Mouse (Mus musculus): Measurements from ENCODE around the gene Hyou1.
"Not testable (repeated sequence)": the region's sequence is repeated elsewhere in the genome, so short reads cannot be mapped to it uniquely, and the experiment has no call there.

Hyou1 gene

DNA sequence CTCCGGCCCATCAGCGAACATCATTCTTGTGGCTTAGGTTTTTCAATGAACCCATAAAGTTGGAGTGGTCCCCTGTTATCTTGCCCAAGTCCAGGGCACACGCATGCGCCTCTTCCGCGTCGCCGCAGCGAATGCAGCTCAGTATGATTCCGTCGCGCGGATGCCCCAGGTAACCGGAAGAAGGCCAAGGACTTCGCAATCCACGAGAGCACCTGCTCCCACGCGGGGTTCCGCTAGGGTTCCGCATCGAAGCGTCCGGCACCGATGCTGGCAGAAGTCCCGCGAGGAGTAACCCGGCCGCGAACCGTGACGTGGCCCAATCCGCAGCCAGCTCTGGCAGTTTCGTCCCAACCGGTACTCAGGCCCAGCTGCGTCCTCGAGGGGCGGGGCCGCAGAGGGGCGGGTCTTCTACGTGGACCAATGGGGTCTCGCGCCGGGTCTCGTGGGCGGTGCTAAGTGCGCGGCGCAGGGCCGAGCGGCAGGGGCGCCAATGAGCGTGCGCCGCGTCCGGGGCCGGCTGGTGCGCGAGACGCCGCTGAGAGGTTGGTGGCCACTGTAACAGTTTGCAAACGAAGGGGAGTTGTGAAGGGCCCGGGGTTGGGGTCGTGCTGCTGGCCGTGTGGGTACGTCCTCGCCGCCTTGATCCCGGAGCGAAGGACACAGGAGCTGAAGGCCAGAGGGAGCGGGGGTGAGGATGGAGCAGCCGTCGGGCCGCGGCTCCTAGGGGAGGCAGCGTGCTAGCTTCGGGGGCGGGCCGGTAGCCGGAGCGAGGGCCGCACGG is at the start of gene Hyou1:
Hyou1 (plus strand) TSS at position 437 of the 781 bp plus-strand sequence.
- peak; percentile 100 for DNase-seq

DNA sequence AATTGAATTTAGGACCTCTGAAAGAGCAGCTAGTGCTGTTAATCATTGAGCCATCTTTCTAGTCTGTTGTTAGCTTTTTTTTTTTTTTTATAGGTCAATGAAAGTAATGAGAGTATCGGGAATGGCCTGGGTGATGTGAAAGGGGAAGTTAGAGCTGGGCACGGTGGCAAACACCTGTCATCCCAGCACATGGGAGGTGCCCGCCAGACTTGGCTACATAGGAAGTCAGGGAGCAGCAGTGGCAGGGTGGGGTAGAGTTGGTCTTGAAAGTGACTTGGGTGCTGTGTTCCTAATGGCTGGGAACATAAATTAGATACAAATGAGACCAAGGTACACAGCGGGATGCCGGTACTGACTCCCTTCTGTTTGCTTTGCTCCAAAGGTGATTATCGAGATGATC is 48.6 kb upstream of the Hyou1 start:
- no peak for DNase-seq

GRCm38 (mm10) chr9:44332918-44333638 is 46.2 kb upstream of the Hyou1 start:
- peak in 1 of 2 experiments; percentile 31 for DNase-seq

DNA sequence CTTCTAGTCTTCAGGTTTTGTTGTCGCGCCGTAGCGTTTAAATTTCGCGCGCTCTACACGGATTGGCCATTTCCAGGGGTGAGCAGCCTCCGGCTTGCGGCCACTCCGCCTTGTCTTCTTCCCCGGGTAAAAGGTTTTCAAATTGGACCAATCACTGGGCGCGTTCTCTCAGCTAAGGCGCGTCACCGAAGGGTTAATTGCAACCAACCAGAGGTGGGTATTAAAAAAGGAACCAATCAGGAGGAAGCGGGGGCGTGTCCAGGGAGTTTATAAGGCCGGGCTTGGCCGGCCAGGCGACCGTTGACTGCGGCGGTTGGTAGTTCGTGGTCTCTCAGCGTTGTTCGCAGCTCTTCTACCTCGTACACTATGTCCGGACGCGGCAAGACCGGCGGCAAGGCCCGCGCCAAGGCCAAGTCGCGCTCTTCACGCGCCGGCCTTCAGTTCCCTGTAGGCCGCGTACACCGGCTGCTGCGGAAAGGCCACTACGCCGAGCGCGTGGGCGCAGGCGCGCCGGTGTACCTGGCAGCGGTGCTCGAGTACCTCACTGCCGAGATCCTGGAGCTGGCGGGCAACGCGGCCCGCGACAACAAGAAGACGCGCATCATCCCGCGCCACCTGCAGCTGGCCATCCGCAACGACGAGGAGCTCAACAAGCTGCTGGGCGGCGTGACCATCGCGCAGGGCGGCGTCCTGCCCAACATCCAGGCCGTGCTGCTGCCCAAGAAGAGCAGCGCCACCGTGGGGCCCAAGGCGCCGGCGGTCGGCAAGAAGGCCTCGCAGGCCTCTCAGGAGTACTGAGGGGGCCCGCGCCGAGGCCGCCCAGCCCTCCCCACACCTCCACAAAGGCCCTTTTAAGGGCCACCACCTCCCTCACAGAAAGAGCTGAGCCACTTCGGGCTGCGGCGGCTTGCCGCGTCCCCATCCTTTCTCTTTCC is 44.6 kb upstream of the Hyou1 start, which contains the start of gene H2afx:
H2afx (plus strand) TSS at position 299 of the 935 bp plus-strand sequence.
- DNase-seq: peak; percentile 99

GRCm38 (mm10) chr9:44335331-44336092 is 43.8 kb upstream of the Hyou1 start:
- peak in 1 of 2 experiments; percentile 48 for DNase-seq

DNA sequence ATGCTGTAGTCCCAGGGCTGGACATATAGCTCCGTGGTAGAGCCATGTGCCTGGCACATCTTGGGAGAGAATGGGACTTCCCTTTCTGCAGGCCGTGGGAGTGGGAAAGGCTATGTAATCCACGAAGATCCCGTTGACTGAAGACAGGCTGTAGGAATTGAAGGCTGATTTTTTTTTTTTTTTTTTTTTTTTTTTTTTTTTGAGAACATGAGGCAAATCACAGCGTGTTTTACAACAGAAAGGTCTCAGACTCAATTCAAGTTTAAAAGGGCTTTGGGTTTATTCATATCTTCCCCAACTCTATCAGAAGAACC is 43.2 kb upstream of the Hyou1 start:
- no peak for DNase-seq

- not testable (repeated sequence) for DNase-seq
Observed at GRCm38 (mm10) chr9:44336513-44336912, 42.8 kb upstream of the Hyou1 start.

DNA sequence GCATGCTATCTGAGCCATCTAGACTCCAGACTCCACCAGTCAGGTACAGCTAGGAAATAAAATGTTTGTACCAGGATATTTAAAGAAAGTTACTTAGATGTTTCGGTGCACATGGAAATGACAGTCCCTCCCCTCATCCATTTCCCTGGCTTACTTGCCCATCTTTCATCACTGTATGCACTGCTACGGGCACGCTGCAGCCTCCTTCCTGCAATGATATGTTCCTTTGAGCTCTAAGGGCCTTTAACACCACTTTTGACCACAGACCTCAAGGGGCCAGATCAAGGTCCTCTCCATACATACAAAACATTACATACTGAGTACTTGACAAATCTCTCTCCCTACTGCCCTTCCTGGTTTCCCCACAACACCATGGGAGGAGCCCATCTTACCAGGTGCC is 42.3 kb upstream of the Hyou1 start:
- no peak for DNase-seq

DNA sequence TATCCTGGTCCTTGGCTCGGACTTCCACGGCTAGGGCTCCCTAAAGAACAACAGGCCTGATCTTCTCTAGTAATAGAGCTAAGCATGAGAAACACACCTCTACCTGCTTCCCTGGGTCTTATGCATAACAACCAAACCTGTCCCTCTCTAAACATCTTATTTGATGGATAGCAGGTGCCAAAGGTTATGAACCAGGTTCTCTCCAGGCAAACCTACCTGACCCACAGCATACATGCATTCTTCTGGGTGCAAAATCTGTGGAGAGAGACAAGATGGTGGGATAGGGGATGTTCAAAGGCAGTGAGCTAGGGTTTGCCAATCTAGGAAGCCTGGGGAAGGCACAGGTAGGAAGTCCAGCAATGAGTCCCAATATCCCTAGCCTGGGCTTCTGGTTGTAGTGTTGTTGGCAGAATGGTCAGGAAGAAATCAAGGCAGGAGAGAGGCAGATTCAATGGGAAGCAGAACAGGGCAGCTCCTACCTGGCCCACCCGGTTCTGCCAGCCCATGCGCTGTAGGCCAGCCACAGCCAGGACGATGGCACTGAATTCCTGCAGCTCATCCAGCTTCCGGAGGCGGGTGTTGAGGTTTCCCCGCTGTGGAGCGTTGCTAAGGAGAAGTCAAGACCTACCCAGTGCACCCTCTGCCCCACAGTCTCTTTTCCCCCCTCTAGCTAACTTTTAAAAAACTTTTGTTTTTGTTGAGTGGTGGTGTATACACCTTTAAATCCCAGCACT is 41.7 kb upstream of the Hyou1 start:
- DNase-seq: no peak

- no peak for DNase-seq
Observed at GRCm38 (mm10) chr9:44338574-44338973, 40.7 kb upstream of the Hyou1 start.

DNA sequence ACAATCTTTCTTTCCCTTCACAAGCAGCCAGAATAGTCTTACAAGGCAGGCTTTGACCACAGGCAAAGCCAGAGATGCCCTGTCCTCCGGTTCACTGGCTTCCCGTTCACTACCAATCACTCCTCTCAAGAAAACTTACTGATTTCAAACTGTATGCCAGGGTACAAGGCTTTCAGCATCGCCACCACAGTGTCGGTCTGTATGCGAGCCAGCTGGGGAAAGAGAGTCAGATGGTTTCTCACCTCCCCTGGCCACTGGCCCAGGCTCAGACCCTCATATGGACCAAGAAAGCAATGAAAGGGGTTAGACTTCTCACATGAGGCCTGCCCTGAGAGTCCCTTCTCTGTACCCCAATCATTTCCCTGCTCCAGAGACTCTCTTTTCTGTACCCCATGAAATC is 37.8 kb upstream of the Hyou1 start:
- DNase-seq: no peak

DNA sequence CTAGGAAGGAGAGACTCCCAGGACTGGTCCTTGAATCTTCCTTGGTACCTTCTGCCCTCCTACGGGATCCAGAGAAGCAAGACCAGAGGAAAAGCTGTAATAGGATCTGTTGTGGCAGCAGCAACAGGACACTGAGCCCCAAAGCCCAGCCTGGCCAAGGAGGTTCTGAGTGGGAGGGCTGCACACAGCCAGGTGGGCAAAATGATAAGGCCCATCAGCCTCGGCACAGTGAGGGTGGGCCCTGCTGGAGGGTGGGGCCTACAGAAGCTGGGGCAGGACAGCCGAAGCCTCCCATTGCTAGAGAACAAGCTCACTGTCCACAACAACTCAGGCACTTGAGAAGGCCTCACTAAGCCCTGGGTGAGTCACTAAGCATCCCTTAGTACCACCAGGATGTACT is 37.1 kb upstream of the Hyou1 start:
- no peak for DNase-seq

DNA sequence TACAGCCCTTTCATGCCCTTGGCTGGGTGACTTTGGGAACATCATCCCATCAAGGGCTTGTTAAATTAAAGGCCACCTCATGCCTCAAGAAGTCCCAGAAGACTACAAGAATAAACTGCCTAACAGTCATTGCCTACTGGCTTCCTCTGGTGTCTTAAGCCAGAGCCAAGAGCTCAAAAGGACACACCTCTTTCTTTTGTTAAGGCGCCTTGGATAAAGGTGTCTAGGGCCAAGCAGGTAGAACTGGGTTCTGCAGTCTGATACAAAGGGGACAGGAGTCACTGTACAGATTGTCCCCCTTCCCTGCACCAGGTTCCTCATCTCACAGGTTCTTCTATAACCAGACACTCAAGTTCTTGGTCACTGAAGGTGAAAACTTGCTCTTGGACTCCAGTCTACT is 36.7 kb upstream of the Hyou1 start:
- DNase-seq: no peak

DNA sequence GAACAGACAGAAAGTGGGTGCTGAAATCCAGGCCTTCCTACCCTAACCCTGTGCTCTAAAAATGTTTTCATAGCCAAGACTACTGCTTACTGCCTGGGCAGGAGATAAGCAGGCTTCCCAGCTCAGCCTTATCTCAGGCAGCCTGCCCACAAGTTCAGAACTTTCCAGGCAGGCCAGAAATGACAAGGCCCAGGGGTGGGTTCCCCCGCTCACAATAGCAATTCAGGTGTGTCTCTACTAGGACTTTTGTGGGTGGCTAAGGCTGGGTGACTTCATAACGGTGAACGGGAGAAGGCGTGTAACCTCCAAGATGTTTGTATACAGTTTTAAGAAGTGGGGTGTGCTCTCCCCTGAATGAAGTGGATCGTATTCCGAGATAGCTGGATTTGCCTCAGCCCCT is 36.0 kb upstream of the Hyou1 start:
- DNase-seq: no peak

DNA sequence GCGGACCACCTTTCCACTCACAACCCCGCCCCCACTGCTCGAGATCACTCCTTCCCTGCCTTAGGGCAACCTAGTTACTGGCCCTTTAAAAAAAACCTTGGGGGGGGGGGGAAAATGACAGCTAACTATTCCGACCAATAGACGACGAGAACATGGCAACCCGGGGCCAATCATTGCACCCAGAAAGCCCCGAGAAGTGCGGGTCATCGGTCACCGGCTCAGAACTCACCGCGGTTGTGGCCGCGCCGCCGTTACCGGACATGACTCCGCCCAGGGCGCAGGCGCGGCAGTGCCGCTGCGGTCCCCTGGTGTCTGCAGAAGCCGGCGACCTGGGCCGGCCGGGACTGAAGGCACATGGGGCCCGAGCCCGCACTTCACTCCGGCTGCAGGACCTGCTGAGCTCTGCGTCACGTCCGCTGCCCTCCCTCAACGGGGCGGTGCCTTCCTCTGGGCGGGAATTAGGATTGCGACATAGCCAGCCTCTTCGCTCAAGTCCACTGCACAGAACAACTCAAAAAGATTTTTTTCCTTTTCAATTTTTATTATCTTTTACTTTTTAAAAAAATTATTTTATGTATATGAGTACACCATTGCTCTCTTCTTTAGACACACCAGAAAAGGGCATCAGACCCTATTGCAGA is 35.4 kb upstream of the Hyou1 start, which contains the start of gene Hmbs:
Hmbs (minus strand) TSS at position 448 of the 641 bp plus-strand sequence.
- peak; percentile 92 to 93 for DNase-seq

GRCm38 (mm10) chr9:44345570-44346433 is 33.5 kb upstream of the Hyou1 start:
- DNase-seq: no peak

DNA sequence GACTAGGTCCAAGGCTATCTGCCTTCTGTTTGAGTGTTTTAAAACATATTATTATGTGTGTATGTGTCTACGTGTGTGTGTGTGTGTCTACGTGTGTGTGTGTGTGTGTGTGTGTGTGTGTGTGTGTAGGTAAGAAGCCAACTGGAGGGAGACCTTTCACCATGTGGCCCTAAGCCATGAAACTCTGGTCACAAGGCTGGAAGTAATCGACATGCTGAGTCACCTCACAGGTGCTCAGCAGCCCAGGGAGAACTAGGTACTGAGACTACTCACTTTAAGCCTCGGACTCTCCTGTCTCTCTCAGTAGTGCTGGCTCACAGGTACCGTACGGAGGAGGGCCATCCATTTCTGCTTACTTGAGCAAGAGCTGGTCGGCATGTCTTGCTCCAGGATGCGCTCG is 32.1 kb upstream of the Hyou1 start:
- no peak for DNase-seq

- DNase-seq: no peak
Observed at GRCm38 (mm10) chr9:44347621-44348020, 31.7 kb upstream of the Hyou1 start.

DNA sequence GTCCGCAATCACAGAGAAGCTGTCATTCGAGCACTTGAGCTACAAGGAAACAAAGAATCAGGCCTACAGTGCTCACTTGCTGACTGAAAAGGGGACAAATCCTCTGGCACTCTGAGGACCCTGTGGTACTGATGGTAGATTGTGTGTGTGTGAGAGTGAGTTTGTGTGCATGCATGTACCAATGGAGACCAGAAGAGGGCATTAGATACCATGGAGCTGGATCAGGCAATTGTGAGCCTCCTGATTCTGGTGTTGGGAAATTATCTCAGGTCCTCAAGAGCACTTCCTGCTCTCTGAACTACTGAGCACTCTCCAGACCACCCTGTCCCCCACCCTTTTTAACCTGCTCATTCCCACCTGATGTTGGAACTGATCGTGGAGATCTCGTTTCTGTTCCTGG is 30.7 kb upstream of the Hyou1 start:
- DNase-seq: no peak

DNA sequence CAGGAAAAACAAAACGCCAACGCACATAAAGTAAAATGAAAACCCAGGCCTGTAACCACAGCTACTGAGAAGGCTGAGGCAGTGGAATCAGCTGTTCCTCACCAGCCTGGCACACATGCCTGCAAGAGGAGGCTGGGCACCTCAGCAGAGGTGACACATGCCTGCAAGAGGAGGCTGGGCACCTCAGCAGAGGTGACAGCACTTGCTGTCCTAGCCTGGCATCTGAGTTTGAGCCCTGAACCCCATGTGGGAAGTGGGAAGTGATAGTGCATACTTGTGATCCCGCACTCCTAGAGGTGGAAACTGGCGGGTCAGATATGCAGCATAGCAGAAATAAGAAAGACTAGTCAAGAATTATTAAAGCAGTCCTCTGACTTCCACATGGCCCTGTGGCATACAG is 27.9 kb upstream of the Hyou1 start:
- DNase-seq: no peak
